Mouse (Mus musculus) C2C12 (cell line): ENCODE measurements around the gene Pkmyt1. TPM values are rescaled to one million over a fixed set of nuclear protein-coding genes. Genes with fewer than 3 reads are reported as not detected.

ENCODE experiments used
- H3K27me3 ChIP-seq: one replicate; pipeline ENCODE4 v1.6.1; 2011; ENCODE audit not compliant: control insufficient read depth, insufficient read depth, insufficient read length
- H3K36me3 ChIP-seq: one replicate; pipeline ENCODE4 v1.6.1; 2011; ENCODE audit not compliant: control insufficient read depth, insufficient read depth
- H3K4me3 ChIP-seq: one replicate; pipeline ENCODE4 v1.5.1; 2011; ENCODE audit warnings: mild to moderate bottlenecking, control low read depth; ENCODE audit not compliant: poor library complexity, insufficient read depth, severe bottlenecking
- H3K79me2 ChIP-seq: one replicate; pipeline ENCODE4 v1.6.1; 2011; ENCODE audit not compliant: control insufficient read depth, insufficient read depth
- H3K79me3 ChIP-seq: one replicate; pipeline ENCODE4 v1.6.1; 2011; ENCODE audit warnings: low read depth, control low read depth
- H3ac ChIP-seq: one replicate; pipeline ENCODE3; 2011; ENCODE audit warnings: low read depth; ENCODE audit not compliant: control insufficient read depth, insufficient read length
- CEBPB ChIP-seq: IDR thresholded peaks from one replicate; pipeline ENCODE4 v1.6.1; 2011; ENCODE audit warnings: low read depth, mild to moderate bottlenecking, control low read depth, moderate library complexity
- CTCF ChIP-seq: IDR thresholded peaks from one replicate; pipeline ENCODE4 v1.5.1; 2011; ENCODE audit not compliant: control insufficient read depth, insufficient read depth, insufficient read length
- FOSL1 ChIP-seq: IDR thresholded peaks from one replicate; pipeline ENCODE4 v1.8.0; 2011; ENCODE audit warnings: mild to moderate bottlenecking, low read length; ENCODE audit not compliant: poor library complexity, insufficient read depth, severe bottlenecking
- MAX ChIP-seq: IDR thresholded peaks from one replicate; pipeline ENCODE4 v1.6.1; 2011; ENCODE audit warnings: mild to moderate bottlenecking, control low read depth
- MYOD1 ChIP-seq: IDR thresholded peaks from one replicate; pipeline ENCODE4 v1.6.1; 2011; ENCODE audit warnings: low read depth; ENCODE audit not compliant: control insufficient read depth, insufficient read length
- MYOG ChIP-seq: IDR thresholded peaks from one replicate; pipeline ENCODE4 v1.6.1; 2011; ENCODE audit not compliant: control insufficient read depth, insufficient read length; ENCODE audit errors: extremely low read depth
- USF1 ChIP-seq: IDR thresholded peaks from one replicate; pipeline ENCODE4 v1.6.1; 2011; ENCODE audit warnings: low read depth, mild to moderate bottlenecking, control low read depth, moderate library complexity
- polyA plus RNA-seq: library from polyadenylated mRNA; unstranded; fragments of >200 nt; fragmentation: generic; extraction: Trizol; gene quantifications from one replicate; pipeline ENCODE4 v1.2.1, GENCODE M21; 2012; ENCODE audit warnings: missing spikeins

Pkmyt1 gene
- polyA plus RNA-seq, 1 experiment = 14.8 TPM

GRCm38 (mm10) chr17:23746311-23746710, 20.2 kb downstream of the Pkmyt1 start:
- peaks cover 36% of the 10 kb centered on the region for H3K27me3 ChIP-seq
- H3K4me3 ChIP-seq = no peak overlapping the region
- no peaks in the 10 kb centered on the region for H3K79me2 ChIP-seq
- TF ChIP-seq FOSL1 (no peak), MYOD1 (no peak), MAX (no peak), CTCF (no peak), MYOG (no peak), USF1 (no peak), CEBPB (no peak)
- no peaks in the 10 kb centered on the region for H3K79me3 ChIP-seq
- no peak overlapping the region for H3ac ChIP-seq
- no peaks in the 10 kb centered on the region for H3K36me3 ChIP-seq

GRCm38 (mm10) chr17:23746767-23747166, 20.6 kb downstream of the Pkmyt1 start:
- Histone ChIP-seq H3K79me3 (no peaks in the 10 kb centered on the region), H3K79me2 (no peaks in the 10 kb centered on the region), H3ac (no peak overlapping the region), H3K4me3 (no peak overlapping the region), H3K27me3 (peaks cover 34% of the 10 kb centered on the region), H3K36me3 (no peaks in the 10 kb centered on the region)
- TF ChIP-seq CEBPB = no peak
- TF ChIP-seq FOSL1 = no peak
- no peak for TF ChIP-seq MAX
- no peak for TF ChIP-seq MYOD1
- no peak for TF ChIP-seq MYOG
- no peak for TF ChIP-seq CTCF
- no peak for TF ChIP-seq USF1

- peaks cover 27% of the 10 kb centered on the region for H3K27me3 ChIP-seq
- TF ChIP-seq FOSL1 (no peak), MAX (no peak), CTCF (no peak), CEBPB (no peak), MYOG (no peak), MYOD1 (no peak), USF1 (no peak)
- H3K4me3 ChIP-seq = no peak overlapping the region
- H3K79me3 ChIP-seq = no peaks in the 10 kb centered on the region
- no peaks in the 10 kb centered on the region for H3K36me3 ChIP-seq
- no peaks in the 10 kb centered on the region for H3K79me2 ChIP-seq
- no peak overlapping the region for H3ac ChIP-seq
Observed at GRCm38 (mm10) chr17:23747471-23747870, 21.3 kb downstream of the Pkmyt1 start.

GRCm38 (mm10) chr17:23748026-23748425, 21.9 kb downstream of the Pkmyt1 start:
- Histone ChIP-seq H3K36me3 (peaks cover 3% of the 10 kb centered on the region), H3K79me2 (no peaks in the 10 kb centered on the region), H3K27me3 (peaks cover 21% of the 10 kb centered on the region), H3K79me3 (no peaks in the 10 kb centered on the region), H3ac (no peak overlapping the region), H3K4me3 (no peak overlapping the region)
- no peak for TF ChIP-seq CTCF
- TF ChIP-seq MAX = no peak
- TF ChIP-seq CEBPB = no peak
- TF ChIP-seq MYOD1 = no peak
- no peak for TF ChIP-seq MYOG
- TF ChIP-seq FOSL1 = no peak
- TF ChIP-seq USF1 = no peak

GRCm38 (mm10) chr17:23748631-23749391, 22.7 kb downstream of the Pkmyt1 start:
- no peak for TF ChIP-seq CTCF
- TF ChIP-seq MYOD1 = no peak
- no peak for TF ChIP-seq USF1
- TF ChIP-seq MAX = no peak
- no peak for TF ChIP-seq CEBPB
- TF ChIP-seq MYOG = no peak
- TF ChIP-seq FOSL1 = no peak
- H3K79me2 ChIP-seq = no peaks in the 10 kb centered on the region
- H3ac ChIP-seq = peak overlapping the region; percentile 26
- no peaks in the 10 kb centered on the region for H3K79me3 ChIP-seq
- H3K27me3 ChIP-seq = peaks cover 14% of the 10 kb centered on the region
- H3K36me3 ChIP-seq = peaks cover 10% of the 10 kb centered on the region
- peak overlapping the region; percentile 2 for H3K4me3 ChIP-seq
